Mouse (Mus musculus) thymus, adult 2 months (tissue): ENCODE results near the gene Cc2d2b. TPM values are rescaled to one million over a fixed set of nuclear protein-coding genes. Genes with fewer than 3 reads are reported as not detected.

ENCODE experiments used
- DNase-seq: peaks from one replicate; pipeline ENCODE4 v3.0.0; 2021
- H3K27ac ChIP-seq: fragments of 200-500 bp; 2 replicates; pipeline ENCODE4 v1.5.1; 2012; ENCODE audit warnings: low read length, control low read depth; ENCODE audit not compliant: control insufficient read depth, insufficient read depth
- H3K27me3 ChIP-seq: fragments of 200-500 bp; 2 replicates; pipeline ENCODE4 v1.6.1; 2012; ENCODE audit warnings: mild to moderate bottlenecking, low read length, moderate library complexity, mixed read lengths; ENCODE audit not compliant: control insufficient read depth, insufficient read depth
- H3K36me3 ChIP-seq: fragments of 200-500 bp; 2 replicates; pipeline ENCODE4 v1.6.1; 2012; ENCODE audit warnings: mild to moderate bottlenecking, low read length, moderate library complexity; ENCODE audit not compliant: control insufficient read depth, insufficient read depth
- H3K4me1 ChIP-seq: fragments of 200-500 bp; replicated peaks from 2 replicates; pipeline ENCODE4 v1.6.1; 2012; ENCODE audit warnings: low read length; ENCODE audit not compliant: control insufficient read depth, insufficient read depth
- H3K4me3 ChIP-seq: fragments of 200-500 bp; 2 replicates; pipeline ENCODE4 v1.5.1; 2012; ENCODE audit warnings: mild to moderate bottlenecking, low read length, control low read depth, moderate library complexity; ENCODE audit not compliant: control insufficient read depth, insufficient read depth
- CTCF ChIP-seq: fragments of 200-500 bp; IDR thresholded peaks from 2 replicates; pipeline ENCODE4 v1.5.1; 2012; ENCODE audit warnings: mild to moderate bottlenecking, control low read depth, low read length, moderate library complexity, borderline replicate concordance; ENCODE audit not compliant: control insufficient read depth, poor library complexity, insufficient read depth; ENCODE audit errors: extremely low read depth
- POLR2A ChIP-seq: fragments of 200-500 bp; IDR thresholded peaks from 2 replicates; pipeline ENCODE4 v1.6.1; 2012; ENCODE audit warnings: mild to moderate bottlenecking, low read length, control low read depth, moderate library complexity; ENCODE audit not compliant: control insufficient read depth, poor library complexity, insufficient read depth; ENCODE audit errors: extremely low read depth
- WGBS: fragments of 180-500 bp; shearing (Covaris S2); methylation state at CpG from one replicate; pipeline ENCODE4 v1.1.7; 2018; 5-methylcytosine and 5-hydroxymethylcytosine counted together
- polyA plus RNA-seq: library from polyadenylated mRNA; depleted of rRNA; stranded (reverse); fragments of >200 nt; gene quantifications from 2 replicates; pipeline ENCODE4 v1.2.3, GENCODE M21; 2012

Cc2d2b gene
- polyA plus RNA-seq, 1 experiment: not detected

DNA sequence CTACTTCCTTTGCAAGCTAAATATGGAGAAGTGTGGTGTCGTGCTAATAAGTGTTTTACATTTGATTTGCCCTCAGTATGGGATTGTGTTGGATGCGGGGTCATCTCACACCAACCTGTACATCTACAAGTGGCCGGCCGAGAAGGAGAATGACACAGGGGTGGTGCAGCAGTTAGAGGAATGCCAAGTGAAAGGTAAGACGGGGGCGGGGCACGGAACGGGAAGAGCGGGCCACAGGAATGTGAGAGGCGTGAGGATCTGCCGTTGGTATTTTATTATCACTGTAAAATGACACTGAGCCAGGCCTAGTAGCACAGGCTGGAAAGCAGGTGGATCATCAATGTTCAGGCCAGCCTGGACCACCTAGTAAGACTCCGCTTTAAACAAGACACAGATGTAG is 28.2 kb upstream of the Cc2d2b start:
- H3K4me3 ChIP-seq: no peak overlapping the region
- H3K36me3 ChIP-seq: no peaks in the 10 kb centered on the region
- 97% methylated on average over 12 of the region's 12 CpGs for WGBS

DNA sequence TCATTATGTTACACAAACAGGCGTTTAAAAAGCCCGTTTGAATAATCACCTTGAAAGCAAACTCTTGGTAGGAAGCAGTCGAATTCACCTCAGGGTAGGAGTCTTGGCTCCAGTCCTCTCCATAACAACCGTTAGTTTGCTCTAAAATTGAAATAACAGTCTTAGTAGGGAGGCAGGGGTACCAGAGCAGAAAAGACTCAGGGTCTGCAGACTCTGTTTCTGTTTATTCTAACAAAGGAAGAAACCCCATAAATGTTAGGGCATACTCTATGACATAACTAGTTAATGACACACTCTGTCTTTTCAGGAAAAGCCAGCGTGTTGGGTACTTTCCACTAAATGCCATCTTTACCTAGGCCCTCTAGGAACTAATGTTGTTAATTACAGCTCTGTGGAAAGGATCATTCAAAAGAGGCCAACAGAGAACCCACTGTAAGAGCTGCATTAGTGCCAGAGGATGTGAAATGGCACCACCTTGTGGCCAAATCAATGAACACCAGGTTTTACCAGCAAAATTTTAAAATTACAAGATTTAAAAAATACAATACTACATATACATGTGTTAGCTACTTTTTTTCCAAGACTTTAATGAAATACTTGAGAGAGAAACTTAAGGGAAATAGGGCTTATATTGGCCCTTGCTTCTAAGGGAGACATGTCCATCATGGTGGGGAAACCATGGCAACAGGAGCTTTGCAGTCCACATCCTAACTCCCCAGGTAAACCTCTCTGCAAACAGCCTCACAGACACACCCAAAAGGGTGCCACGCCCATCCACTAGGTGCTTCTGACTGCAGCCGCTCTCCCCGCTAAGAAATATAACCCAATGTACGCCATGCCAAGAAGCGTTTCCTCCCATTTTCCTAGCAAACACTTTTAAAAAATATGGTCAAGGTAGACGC is 26.2 kb upstream of the Cc2d2b start:
- no peaks in the 10 kb centered on the region for H3K36me3 ChIP-seq
- DNase-seq: peak; percentile 45
- 79% methylated on average over 11 of the region's 11 CpGs for WGBS
- TF ChIP-seq CTCF (no peak), POLR2A (no peak)
- H3K27me3 ChIP-seq: no peaks in the 10 kb centered on the region
- peaks cover 10% of the 10 kb centered on the region for H3K4me1 ChIP-seq
- H3K27ac ChIP-seq: no peak overlapping the region
- H3K4me3 ChIP-seq: no peak overlapping the region

More for the DNA sequence above, 28.2 kb upstream of the Cc2d2b start:
- DNase-seq: no peak
- H3K27ac ChIP-seq: no peak overlapping the region
- no peaks in the 10 kb centered on the region for H3K27me3 ChIP-seq
- TF ChIP-seq CTCF (no peak), POLR2A (no peak)
- H3K4me1 ChIP-seq: peaks cover 10% of the 10 kb centered on the region

DNA sequence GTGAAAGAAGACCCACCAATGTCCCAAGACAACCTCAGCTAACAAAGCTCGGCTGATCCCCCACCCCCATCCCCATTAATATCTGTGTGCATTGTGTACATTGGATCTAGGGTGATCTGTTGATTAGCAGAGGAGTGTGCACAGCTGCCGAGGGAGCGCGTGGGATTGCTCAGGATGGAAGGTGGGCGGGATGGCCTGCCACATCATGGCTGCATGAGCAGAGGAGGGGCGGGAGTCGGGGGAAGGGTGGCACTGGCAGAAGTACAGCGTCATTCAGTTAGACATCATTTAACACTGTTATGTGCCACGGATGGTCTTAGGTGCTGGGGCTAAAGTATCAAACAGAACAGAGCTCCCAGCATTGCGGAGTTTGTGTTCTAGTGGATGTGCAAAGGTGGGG is 25.0 kb upstream of the Cc2d2b start:
- H3K27ac ChIP-seq: no peak overlapping the region
- H3K4me3 ChIP-seq: no peak overlapping the region
- no peak for DNase-seq
- WGBS: 93% methylated on average over 10 of the region's 10 CpGs
- peaks cover 10% of the 10 kb centered on the region for H3K4me1 ChIP-seq
- TF ChIP-seq CTCF: no peak
- TF ChIP-seq POLR2A: no peak
- no peaks in the 10 kb centered on the region for H3K27me3 ChIP-seq
- no peaks in the 10 kb centered on the region for H3K36me3 ChIP-seq

DNA sequence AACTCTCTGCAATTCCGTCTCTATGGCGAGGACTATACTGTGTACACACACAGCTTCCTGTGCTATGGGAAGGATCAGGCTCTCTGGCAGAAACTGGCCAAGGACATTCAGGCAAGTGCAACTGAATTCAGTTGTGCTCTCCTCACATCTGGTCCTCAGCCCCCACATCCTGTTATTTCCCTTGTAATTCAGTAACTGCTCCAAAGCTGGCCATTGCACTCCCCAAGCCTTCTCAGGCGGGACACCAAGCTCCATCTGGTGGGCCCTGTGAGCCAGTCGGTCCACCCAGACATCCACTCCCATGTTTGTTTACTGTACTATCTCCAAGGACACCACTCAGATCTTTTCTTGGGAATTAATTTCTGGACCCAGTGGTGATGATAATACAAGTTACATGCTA is 22.4 kb upstream of the Cc2d2b start:
- H3K4me1 ChIP-seq: peaks cover 10% of the 10 kb centered on the region
- no peaks in the 10 kb centered on the region for H3K27me3 ChIP-seq
- no peak overlapping the region for H3K27ac ChIP-seq
- DNase-seq: no peak
- TF ChIP-seq POLR2A (no peak), CTCF (no peak)
- no peaks in the 10 kb centered on the region for H3K36me3 ChIP-seq
- 91% methylated on average over 4 of the region's 4 CpGs for WGBS
- no peak overlapping the region for H3K4me3 ChIP-seq

DNA sequence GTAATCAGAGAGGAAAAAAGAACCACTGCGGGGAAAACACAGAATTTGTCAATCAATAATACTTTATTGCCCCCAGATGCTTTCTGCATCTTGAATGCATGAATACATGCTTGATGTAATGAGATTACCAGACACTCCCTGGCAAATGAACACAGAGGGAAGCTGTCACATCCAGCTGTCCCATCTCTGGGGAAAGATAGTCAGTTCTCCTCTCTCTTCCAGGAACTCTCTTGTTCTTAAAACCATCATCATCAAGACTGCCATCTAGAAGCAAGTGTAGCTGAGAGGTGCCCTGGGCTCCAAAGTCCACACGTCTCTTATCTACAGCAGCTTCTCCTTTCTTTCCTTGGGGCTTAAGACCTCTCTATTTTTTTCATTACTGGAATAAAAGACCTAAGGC is 21.9 kb upstream of the Cc2d2b start:
- Histone ChIP-seq H3K27me3 (no peaks in the 10 kb centered on the region), H3K4me3 (no peak overlapping the region), H3K27ac (no peak overlapping the region), H3K36me3 (no peaks in the 10 kb centered on the region), H3K4me1 (peaks cover 7% of the 10 kb centered on the region)
- TF ChIP-seq CTCF: no peak
- no peak for TF ChIP-seq POLR2A
- WGBS: 96% methylated on average over 2 of the region's 2 CpGs
- DNase-seq: no peak

DNA sequence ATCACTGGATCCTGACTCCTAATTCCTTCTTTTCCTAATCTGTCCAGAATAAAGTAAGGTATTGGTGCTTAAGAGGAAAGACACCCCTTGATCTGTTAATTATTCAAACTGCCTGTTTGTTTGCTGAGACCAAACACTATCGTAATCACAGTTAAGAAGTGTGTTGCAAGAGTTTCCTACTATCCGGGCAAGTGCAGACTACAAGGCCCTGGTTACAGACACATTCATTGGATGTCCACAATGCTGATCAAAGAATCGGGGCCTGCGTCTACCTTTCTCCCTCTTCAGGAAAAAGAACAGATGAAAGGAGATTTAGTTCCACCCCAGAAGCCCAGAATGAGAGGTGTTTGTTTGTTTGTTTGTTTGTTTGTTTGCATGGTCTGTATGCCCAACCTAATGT is 20.3 kb upstream of the Cc2d2b start:
- TF ChIP-seq CTCF: no peak
- TF ChIP-seq POLR2A: no peak
- 97% methylated on average over 4 of the region's 4 CpGs for WGBS
- Histone ChIP-seq H3K36me3 (no peaks in the 10 kb centered on the region), H3K27ac (no peak overlapping the region), H3K4me1 (peaks cover 5% of the 10 kb centered on the region; the same call in 1 of the 2 replicates), H3K4me3 (no peak overlapping the region), H3K27me3 (no peaks in the 10 kb centered on the region)
- no peak for DNase-seq
